ENCODE assay signal across 9 mouse cellular contexts in the genomic region with DNA sequence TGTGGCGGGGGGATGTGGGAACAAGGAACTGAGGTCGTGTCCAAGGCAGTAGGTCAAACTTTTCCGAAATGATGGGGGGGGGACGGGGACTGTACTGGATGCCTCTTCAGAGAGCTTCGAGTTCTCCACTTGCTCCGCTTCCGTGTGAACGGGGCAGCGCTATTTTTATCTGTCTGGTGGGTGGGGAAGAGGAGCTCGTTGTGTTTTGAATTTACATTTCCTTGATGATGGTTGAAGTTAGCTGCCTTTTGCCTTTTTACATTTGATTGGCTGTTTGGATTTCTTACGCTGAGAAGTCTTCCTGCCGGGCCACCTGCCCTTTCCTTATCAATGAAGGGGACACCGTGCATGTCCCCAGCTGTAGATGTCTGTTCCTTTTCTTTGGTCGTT. TPM values are rescaled to one million over a fixed set of nuclear protein-coding genes. Genes with fewer than 3 reads are reported as not detected.
DNase-seq lines count a peak whose midpoint lies in the region; ATAC-seq and TF ChIP-seq lines count a peak whose summit lies in the region.
"Had no signal": no experiment of that assay in that cellular context is flagged by ENCODE, and none has a peak within 500 bp of the region (broad histone marks: within the 10 kb centered on the region; RNA-seq: fewer than 3 reads in every experiment).

No protein-coding gene starts in this region.

- H3K4me1 ChIP-seq in hindbrain, embryonic 13.5 days (replicated peaks): no peaks in the 10 kb centered on the region
- no peaks in the 10 kb centered on the region for H3K4me1 ChIP-seq in hindbrain, embryonic 11.5 days (replicated peaks; ENCODE audit: control insufficient read depth, insufficient read depth, low read length)
- 0 out of 2 replicates have a peak, but pooled peaks cover 3% of the 10 kb centered on the region for H3K4me1 ChIP-seq in liver, postnatal 0 days (ENCODE audit: insufficient read depth)

- peak overlapping the region; percentile 26 for H3K4me2 ChIP-seq in hindbrain, embryonic 13.5 days
- H3K4me2 ChIP-seq in hindbrain, embryonic 11.5 days (replicated peaks; ENCODE audit: low read depth, low read length): no peak overlapping the region
- H3K4me2 ChIP-seq in liver, postnatal 0 days (ENCODE audit: low read depth, low read length): peak overlapping the region; percentile 9; the same call in 1 of the 2 replicates
- H3K4me2 ChIP-seq: midbrain, embryonic 12.5 days had no signal

- no peaks in the 10 kb centered on the region for H3K36me3 ChIP-seq in hindbrain, embryonic 13.5 days
- no peaks in the 10 kb centered on the region for H3K36me3 ChIP-seq in hindbrain, embryonic 11.5 days (ENCODE audit: control insufficient read depth, insufficient read depth, low read length)
- H3K36me3 ChIP-seq in liver, postnatal 0 days (replicated peaks; ENCODE audit: insufficient read depth, low read length): no peaks in the 10 kb centered on the region
- H3K36me3 ChIP-seq: midbrain, embryonic 12.5 days had no signal

- no peak for ATAC-seq in hindbrain, embryonic 13.5 days (ENCODE audit: low FRiP score)
- no peak for ATAC-seq in hindbrain, embryonic 11.5 days (ENCODE audit: low FRiP score)
- no peak for ATAC-seq in liver, postnatal 0 days

- H3K4me3 ChIP-seq in hindbrain, embryonic 13.5 days: no peak overlapping the region
- no peak overlapping the region for H3K4me3 ChIP-seq in hindbrain, embryonic 11.5 days (ENCODE audit: low read depth, low read length)
- H3K4me3 ChIP-seq in liver, postnatal 0 days (ENCODE audit: low read depth, low read length): no peak overlapping the region
- H3K4me3 ChIP-seq: midbrain, embryonic 12.5 days had no signal

- 65% methylated on average over 14 of the region's 14 CpGs for WGBS in hindbrain, embryonic 13.5 days
- WGBS in hindbrain, embryonic 11.5 days: 63% methylated on average over 14 of the region's 14 CpGs
- WGBS in liver, postnatal 0 days (ENCODE audit: insufficient replicate concordance): 24% methylated on average over 14 of the region's 14 CpGs

- no peak for TF ChIP-seq CTCF in liver, postnatal 0 days (IDR thresholded peaks at IDR 0.05; ENCODE audit: low read depth)

- no peaks in the 10 kb centered on the region for H3K27me3 ChIP-seq in hindbrain, embryonic 13.5 days
- no peaks in the 10 kb centered on the region for H3K27me3 ChIP-seq in hindbrain, embryonic 11.5 days (ENCODE audit: control insufficient read depth, insufficient read depth, low read length)
- no peaks in the 10 kb centered on the region for H3K27me3 ChIP-seq in liver, postnatal 0 days (ENCODE audit: insufficient read depth, low read length)
- H3K27me3 ChIP-seq: midbrain, embryonic 12.5 days had no signal

- H3K9ac ChIP-seq in hindbrain, embryonic 13.5 days: no peak overlapping the region
- H3K9ac ChIP-seq in hindbrain, embryonic 11.5 days (ENCODE audit: low read depth, low read length): no peak overlapping the region
- H3K9ac ChIP-seq in liver, postnatal 0 days (replicated peaks): no peak overlapping the region
- H3K9ac ChIP-seq: midbrain, embryonic 12.5 days had no signal

- no peaks in the 10 kb centered on the region for H3K9me3 ChIP-seq in hindbrain, embryonic 13.5 days
- H3K9me3 ChIP-seq in hindbrain, embryonic 11.5 days (ENCODE audit: control insufficient read depth, low read length): no peaks in the 10 kb centered on the region
- no peaks in the 10 kb centered on the region for H3K9me3 ChIP-seq in liver, postnatal 0 days (ENCODE audit: low read length)
- H3K9me3 ChIP-seq: midbrain, embryonic 12.5 days had no signal

- no peak for DNase-seq in hindbrain, embryonic 11.5 days (ENCODE audit: low spot score)
- DNase-seq in CD4-positive, CD25-positive, alpha-beta regulatory T cell, adult 2 months (ENCODE audit: low read depth, low spot score): peak; percentile 79
- DNase-seq in T-cell, adult 2 months (ENCODE audit: low spot score): peak; percentile 46
- DNase-seq in liver, postnatal 0 days: no peak
- no peak for DNase-seq in cerebellum, postnatal 4 days (ENCODE audit: low spot score in 2 of 2)
- DNase-seq in spleen, adult 12 weeks (ENCODE audit: low spot score): no peak

- no peak for TF ChIP-seq EP300 in liver, postnatal 0 days (IDR thresholded peaks at IDR 0.05; ENCODE audit: low read depth)

- no peak overlapping the region for H3K27ac ChIP-seq in hindbrain, embryonic 13.5 days
- no peak overlapping the region for H3K27ac ChIP-seq in hindbrain, embryonic 11.5 days (ENCODE audit: low read depth, low read length)
- no peak overlapping the region for H3K27ac ChIP-seq in liver, postnatal 0 days (ENCODE audit: low read depth)
- H3K27ac ChIP-seq: midbrain, embryonic 12.5 days had no signal

RNA-seq across cellular contexts. Expression of gene Tnfrsf9, which starts 23.7 kb away (rescaled TPM):
- polyA plus RNA-seq in hindbrain, embryonic 13.5 days (2015; fragmentation: Nextera tagmentation; extraction: Ambion mirVana): 0.22 and 0.38 TPM in 2 replicates
- polyA plus RNA-seq in hindbrain, embryonic 11.5 days (2014; fragmentation: Nextera tagmentation; extraction: Ambion mirVana): 0.21 TPM in 1 of 2 replicates, not detected in the other
- polyA plus RNA-seq in liver, postnatal 0 days (2015; fragmentation: Nextera tagmentation; extraction: Ambion mirVana): 0.33 and 0.36 TPM in 2 replicates

RNA-seq across cellular contexts. Expression of gene Park7, which starts 23.8 kb away (rescaled TPM):
- 359 and 380 TPM in 2 replicates for polyA plus RNA-seq in hindbrain, embryonic 13.5 days (2015; fragmentation: Nextera tagmentation; extraction: Ambion mirVana)
- 406 and 416 TPM in 2 replicates for polyA plus RNA-seq in hindbrain, embryonic 11.5 days (2014; fragmentation: Nextera tagmentation; extraction: Ambion mirVana)
- 227 and 228 TPM in 2 replicates for polyA plus RNA-seq in liver, postnatal 0 days (2015; fragmentation: Nextera tagmentation; extraction: Ambion mirVana)

RNA-seq across cellular contexts. Expression of gene Uts2, which starts 58.8 kb away (rescaled TPM):
- not detected in 2 replicates for polyA plus RNA-seq in hindbrain, embryonic 13.5 days (2015; fragmentation: Nextera tagmentation; extraction: Ambion mirVana)
- not detected in 2 replicates for polyA plus RNA-seq in hindbrain, embryonic 11.5 days (2014; fragmentation: Nextera tagmentation; extraction: Ambion mirVana)
- polyA plus RNA-seq in liver, postnatal 0 days (2015; fragmentation: Nextera tagmentation; extraction: Ambion mirVana): not detected in 2 replicates
- polyA plus RNA-seq: limb, embryonic 11.5 days; midbrain, embryonic 12.5 days had no signal

Comparison
In these comparisons a context has a peak if more than half of its experiments do, and no peak if none do; other contexts are left out.
1. DNase-seq: peak in CD4-positive, CD25-positive, alpha-beta regulatory T cell, adult 2 months (single experiment) and T-cell, adult 2 months (single experiment); none in hindbrain, embryonic 11.5 days (single experiment), liver, postnatal 0 days (single experiment), cerebellum, postnatal 4 days (0 of 2) and spleen, adult 12 weeks (single experiment).